16 mouse cellular contexts compared by ENCODE assay signal in the genomic region with DNA sequence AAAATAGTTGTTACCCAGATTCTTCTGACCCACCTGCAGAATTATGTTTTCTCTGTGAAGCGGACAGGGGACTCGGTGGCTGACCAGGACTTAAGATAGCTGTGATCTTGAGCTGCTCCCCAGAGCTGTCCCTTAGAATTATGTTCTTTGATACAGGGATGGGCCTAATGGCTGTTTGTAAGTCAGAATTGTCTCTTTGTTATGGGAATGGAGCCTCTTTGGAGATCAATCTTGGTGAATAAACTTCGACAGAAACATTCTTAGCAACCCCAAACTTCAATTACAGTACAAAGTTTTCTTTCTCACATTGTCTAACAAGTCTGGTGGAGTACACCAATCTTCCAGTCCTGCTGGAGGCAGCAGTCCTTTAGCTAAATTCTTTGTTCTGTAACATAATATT.
"Had no signal": no experiment of that assay in that cellular context is flagged by ENCODE, and none has a peak within 500 bp of the region (broad histone marks: within the 10 kb centered on the region; RNA-seq: fewer than 3 reads in every experiment).

No protein-coding gene starts in this region.

- H3K27ac ChIP-seq: midbrain, embryonic 10.5 days; midbrain, embryonic 12.5 days; neural tube, embryonic 13.5 days; neural tube, embryonic 15.5 days; stomach, embryonic 15.5 days; stomach, postnatal 0 days had no signal

- H3K4me1 ChIP-seq: stomach, embryonic 15.5 days had no signal

- H3K4me3 ChIP-seq: midbrain, embryonic 10.5 days; midbrain, embryonic 12.5 days; myocyte; neural tube, embryonic 13.5 days; neural tube, embryonic 15.5 days; stomach, embryonic 15.5 days had no signal

- DNase-seq: liver, postnatal 0 days; lung, embryonic 14.5 days; lung, postnatal 10 days; lung, postnatal 4 days; midbrain, embryonic 14.5 days; right cerebral cortex, postnatal 14 days; thymus, adult 2 months; thymus, postnatal 25 days; thymus, postnatal 4 days had no signal

- H3K9ac ChIP-seq: liver, postnatal 0 days; lung, embryonic 14.5 days; midbrain, embryonic 12.5 days; neural tube, embryonic 13.5 days; neural tube, embryonic 15.5 days; stomach, embryonic 15.5 days had no signal

- H3K36me3 ChIP-seq: midbrain, embryonic 12.5 days; neural tube, embryonic 13.5 days; neural tube, embryonic 15.5 days; stomach, embryonic 15.5 days had no signal

- H3K9me3 ChIP-seq: midbrain, embryonic 12.5 days; neural tube, embryonic 13.5 days; neural tube, embryonic 15.5 days; stomach, embryonic 15.5 days had no signal
